Mouse (Mus musculus) embryonic facial prominence, embryonic 10.5 days (tissue): ENCODE data around the gene Crls1. TPM values are rescaled to one million over a fixed set of nuclear protein-coding genes. Genes with fewer than 3 reads are reported as not detected.
A peak's percentile ranks its signal among the peaks of the same experiment; 100 is the strongest.

Experiments used
- DNase-seq: peaks from one replicate; pipeline ENCODE4 v3.0.0-alpha.2; 2017; ENCODE audit warnings: low spot score
- H3K27ac ChIP-seq: fragments of 300-500 bp; sonication (generic); replicated peaks from 2 replicates; pipeline ENCODE4 v1.5.1; 2016; ENCODE audit warnings: mild to moderate bottlenecking
- H3K27me3 ChIP-seq: fragments of 300-500 bp; sonication (generic); replicated peaks from 2 replicates; pipeline ENCODE4 v1.6.1; 2016; ENCODE audit warnings: low read depth, mild to moderate bottlenecking; ENCODE audit not compliant: poor library complexity, severe bottlenecking
- H3K36me3 ChIP-seq: fragments of 300-500 bp; sonication (generic); replicated peaks from 2 replicates; pipeline ENCODE4 v1.6.1; 2016; ENCODE audit warnings: mild to moderate bottlenecking, moderate library complexity
- H3K4me1 ChIP-seq: fragments of 300-500 bp; sonication (generic); 2 replicates; pipeline ENCODE4 v1.6.1; 2016
- H3K4me3 ChIP-seq: fragments of 300-500 bp; sonication (generic); 2 replicates; pipeline ENCODE4 v1.5.1; 2016; ENCODE audit warnings: mild to moderate bottlenecking, moderate library complexity
- H3K9me3 ChIP-seq: fragments of 300-500 bp; sonication (generic); 2 replicates; pipeline ENCODE4 v1.6.1; 2016; ENCODE audit warnings: mild to moderate bottlenecking
- WGBS: fragments of 180-500 bp; shearing (Covaris S2); methylation state at CpG from one replicate; pipeline ENCODE4 v1.1.7; 2016; 5-methylcytosine and 5-hydroxymethylcytosine counted together
- polyA plus RNA-seq: library from polyadenylated mRNA; unstranded; fragments of >200 nt; fragmentation: Nextera tagmentation; extraction: Ambion mirVana; gene quantifications from 2 replicates; pipeline ENCODE4 v1.2.1, GENCODE M21; 2016

Gene Crls1
- polyA plus RNA-seq, 1 experiment from 2014 or later = 14.7 TPM

GRCm38 (mm10) chr2:132867521-132867920 is 21.1 kb downstream of the Crls1 start:
- Histone ChIP-seq H3K36me3 (peaks cover 27% of the 10 kb centered on the region), H3K4me3 (no peak overlapping the region), H3K27me3 (no peaks in the 10 kb centered on the region), H3K27ac (no peak overlapping the region), H3K9me3 (no peaks in the 10 kb centered on the region), H3K4me1 (no peaks in the 10 kb centered on the region)
- 78% methylated on average over 5 of the region's 5 CpGs for WGBS
- DNase-seq = no peak

- DNase-seq = no peak
- 90% methylated on average over 5 of the region's 5 CpGs for WGBS
Observed at GRCm38 (mm10) chr2:132869682-132870081, 23.2 kb downstream of the Crls1 start.

GRCm38 (mm10) chr2:132870286-132870685 is 23.8 kb downstream of the Crls1 start:
- Histone ChIP-seq H3K9me3 (no peaks in the 10 kb centered on the region), H3K4me3 (no peak overlapping the region), H3K27ac (no peak overlapping the region), H3K27me3 (no peaks in the 10 kb centered on the region), H3K36me3 (peaks cover 16% of the 10 kb centered on the region; the same call in 1 of the 2 replicates), H3K4me1 (no peaks in the 10 kb centered on the region)
- DNase-seq = no peak
- 83% methylated on average over 4 of the region's 4 CpGs for WGBS

More at GRCm38 (mm10) chr2:132869682-132870081, 23.2 kb downstream of the Crls1 start:
- H3K27ac ChIP-seq = no peak overlapping the region
- H3K4me3 ChIP-seq = no peak overlapping the region
- H3K36me3 ChIP-seq = peaks cover 20% of the 10 kb centered on the region
- H3K4me1 ChIP-seq = no peaks in the 10 kb centered on the region
- no peaks in the 10 kb centered on the region for H3K27me3 ChIP-seq
- H3K9me3 ChIP-seq = no peaks in the 10 kb centered on the region

- H3K4me3 ChIP-seq = no peak overlapping the region
- H3K27me3 ChIP-seq = 0 out of 2 replicates have a peak, but pooled peaks cover under 1% of the 10 kb centered on the region
- no peaks in the 10 kb centered on the region for H3K9me3 ChIP-seq
- DNase-seq = no peak
- 0 out of 2 replicates have a peak, but pooled peaks cover 5% of the 10 kb centered on the region for H3K36me3 ChIP-seq
- 75% methylated on average over 3 of the region's 3 CpGs for WGBS
- H3K4me1 ChIP-seq = no peaks in the 10 kb centered on the region
- no peak overlapping the region for H3K27ac ChIP-seq
Observed at GRCm38 (mm10) chr2:132871663-132872062, 25.2 kb downstream of the Crls1 start.

GRCm38 (mm10) chr2:132873657-132874326 is 27.3 kb downstream of the Crls1 start:
- no peak overlapping the region for H3K4me3 ChIP-seq
- no peak for DNase-seq
- no peak overlapping the region for H3K27ac ChIP-seq
- H3K27me3 ChIP-seq = peaks cover 22% of the 10 kb centered on the region
- H3K4me1 ChIP-seq = peaks cover 4% of the 10 kb centered on the region
- 90% methylated on average over 10 of the region's 10 CpGs for WGBS
- H3K9me3 ChIP-seq = no peaks in the 10 kb centered on the region
- H3K36me3 ChIP-seq = no peaks in the 10 kb centered on the region

- Histone ChIP-seq H3K36me3 (no peaks in the 10 kb centered on the region), H3K27me3 (peaks cover 52% of the 10 kb centered on the region), H3K27ac (no peak overlapping the region), H3K9me3 (no peaks in the 10 kb centered on the region), H3K4me3 (no peak overlapping the region), H3K4me1 (peaks cover 35% of the 10 kb centered on the region)
- WGBS = 71% methylated on average over 1 of the region's 1 CpGs
- no peak for DNase-seq
Observed at GRCm38 (mm10) chr2:132876991-132877390, 30.5 kb downstream of the Crls1 start.

GRCm38 (mm10) chr2:132879261-132880044 is 33.0 kb downstream of the Crls1 start:
- Histone ChIP-seq H3K27me3 (peaks cover 52% of the 10 kb centered on the region), H3K4me3 (peak overlapping the region; percentile 62), H3K9me3 (no peaks in the 10 kb centered on the region), H3K36me3 (no peaks in the 10 kb centered on the region), H3K4me1 (peaks cover 35% of the 10 kb centered on the region), H3K27ac (peak overlapping the region; percentile 59; the same call in 1 of the 2 replicates)
- WGBS = under 1% methylated on average over 58 of the region's 58 CpGs
- DNase-seq = peak; percentile 69

- Histone ChIP-seq H3K27me3 (peaks cover 52% of the 10 kb centered on the region), H3K27ac (peak within 1 kb of the TSS; percentile 63), H3K4me1 (peaks cover 35% of the 10 kb centered on the region), H3K4me3 (peak within 1 kb of the TSS; percentile 62), H3K9me3 (no peaks in the 10 kb centered on the region), H3K36me3 (no peaks in the 10 kb centered on the region)
- WGBS = 3% methylated on average over 12 of the region's 12 CpGs
- DNase-seq = peak; percentile 62
Observed at GRCm38 (mm10) chr2:132880844-132881645, 34.6 kb downstream of the Crls1 start, which contains the start of gene Lrrn4. TSS of gene Lrrn4 (minus strand) at chr2:132880891.

- 79% methylated on average over 8 of the region's 8 CpGs for WGBS
- no peak overlapping the region for H3K4me3 ChIP-seq
Observed at GRCm38 (mm10) chr2:132884303-132884967, 38.0 kb downstream of the Crls1 start.

GRCm38 (mm10) chr2:132885312-132885711 is 38.8 kb downstream of the Crls1 start:
- 94% methylated on average over 7 of the region's 7 CpGs for WGBS
- H3K9me3 ChIP-seq = no peaks in the 10 kb centered on the region
- H3K4me1 ChIP-seq = peaks cover 15% of the 10 kb centered on the region
- no peak overlapping the region for H3K27ac ChIP-seq
- H3K36me3 ChIP-seq = no peaks in the 10 kb centered on the region
- DNase-seq = no peak
- H3K27me3 ChIP-seq = peaks cover 15% of the 10 kb centered on the region
- H3K4me3 ChIP-seq = no peak overlapping the region

More at GRCm38 (mm10) chr2:132884303-132884967, 38.0 kb downstream of the Crls1 start:
- H3K27ac ChIP-seq = no peak overlapping the region
- H3K9me3 ChIP-seq = no peaks in the 10 kb centered on the region
- H3K27me3 ChIP-seq = peaks cover 24% of the 10 kb centered on the region
- H3K36me3 ChIP-seq = no peaks in the 10 kb centered on the region
- H3K4me1 ChIP-seq = peaks cover 24% of the 10 kb centered on the region
- no peak for DNase-seq

- DNase-seq = no peak
- Histone ChIP-seq H3K27me3 (no peaks in the 10 kb centered on the region), H3K4me1 (no peaks in the 10 kb centered on the region), H3K9me3 (no peaks in the 10 kb centered on the region), H3K27ac (no peak overlapping the region), H3K36me3 (no peaks in the 10 kb centered on the region), H3K4me3 (no peak overlapping the region)
- 89% methylated on average over 5 of the region's 5 CpGs for WGBS
Observed at GRCm38 (mm10) chr2:132893826-132894225, 47.4 kb downstream of the Crls1 start.

GRCm38 (mm10) chr2:132898211-132898610 is 51.7 kb downstream of the Crls1 start:
- Histone ChIP-seq H3K36me3 (no peaks in the 10 kb centered on the region), H3K4me1 (no peaks in the 10 kb centered on the region), H3K4me3 (no peak overlapping the region), H3K27ac (no peak overlapping the region), H3K27me3 (no peaks in the 10 kb centered on the region), H3K9me3 (no peaks in the 10 kb centered on the region)
- DNase-seq = no peak
- 75% methylated on average over 1 of the region's 1 CpGs for WGBS
